Mouse (Mus musculus) lung, postnatal 10 days (tissue): Measurements from ENCODE around the gene Ncl.
"Not testable (repeated sequence)": the region's sequence is repeated elsewhere in the genome, so short reads cannot be mapped to it uniquely, and the experiment has no call there.

ENCODE experiments used
- DNase-seq: peaks from one replicate; pipeline ENCODE4 v3.0.0; 2021

The Ncl gene

DNA sequence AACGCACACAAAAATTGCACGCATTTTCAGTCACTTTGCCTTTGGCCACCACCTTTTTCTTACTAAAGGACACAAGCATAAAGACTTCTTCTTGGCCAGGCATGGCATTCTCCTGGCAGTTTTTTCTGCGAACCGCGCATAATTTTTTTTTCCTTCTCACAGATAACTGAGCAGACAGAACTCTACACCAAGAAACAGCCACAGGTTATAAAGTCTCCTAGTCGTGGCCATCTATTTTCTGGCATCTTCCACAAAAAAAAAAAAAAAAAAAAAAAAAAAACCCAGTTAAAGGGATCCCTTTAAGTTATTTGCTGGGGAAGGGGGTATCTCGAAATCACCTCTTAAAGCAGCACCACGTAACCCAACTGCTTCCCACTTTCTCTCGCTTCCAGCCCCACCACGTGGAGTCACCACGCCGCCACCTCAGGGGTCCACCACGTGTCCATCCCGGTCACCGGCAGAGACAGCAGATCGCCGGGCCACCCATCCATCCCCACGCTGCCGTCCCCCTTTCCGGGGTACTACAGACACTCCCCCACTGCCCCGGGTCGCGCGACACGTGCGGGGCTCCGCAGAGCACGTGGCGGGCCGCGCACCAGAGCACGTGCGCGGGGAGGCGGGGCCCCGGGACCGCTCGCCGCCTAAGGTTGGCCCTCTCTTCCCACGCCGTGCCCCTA lies 833 bp downstream of the Ncl start:
- DNase-seq: no peak

DNA sequence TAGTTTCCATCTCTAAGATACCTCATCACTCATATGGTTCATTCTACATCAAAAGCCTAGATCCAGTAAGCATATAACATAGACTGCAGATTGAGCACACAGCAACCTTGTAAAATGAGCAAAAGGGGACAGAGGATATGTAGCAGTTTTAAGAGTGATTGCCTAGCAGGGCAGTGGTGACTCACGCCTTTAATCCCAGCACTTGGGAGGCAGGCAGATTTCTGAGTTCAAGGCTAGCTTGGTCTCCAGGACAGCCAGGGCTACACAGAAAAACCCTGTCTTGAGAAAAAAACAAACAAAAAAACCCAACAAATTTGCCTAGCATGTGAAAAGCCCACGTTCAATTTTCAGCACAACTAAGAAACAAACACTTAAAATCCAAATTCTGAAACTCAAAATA lies 5.0 kb downstream of the Ncl start:
- DNase-seq: no peak

DNA sequence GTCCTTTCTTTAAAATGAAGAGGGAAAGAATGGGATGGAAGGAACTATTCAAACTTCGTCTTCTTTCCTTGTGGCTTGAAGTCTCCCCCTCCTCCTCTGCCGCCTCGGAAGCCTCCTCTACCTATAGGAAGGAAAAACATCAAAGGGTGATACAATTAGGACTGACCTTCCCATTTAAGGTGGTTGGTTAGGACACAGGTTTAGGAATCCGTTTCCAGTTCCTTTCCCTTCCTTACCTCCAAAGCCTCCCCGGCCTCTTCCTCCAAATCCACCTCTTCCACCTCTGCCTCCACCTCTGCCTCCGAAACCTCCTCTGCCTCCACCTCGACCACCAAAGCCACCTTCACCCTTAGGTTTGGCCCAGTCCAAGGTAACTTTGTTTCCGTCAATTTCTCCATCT lies 8.6 kb downstream of the Ncl start:
- no peak for DNase-seq

DNA sequence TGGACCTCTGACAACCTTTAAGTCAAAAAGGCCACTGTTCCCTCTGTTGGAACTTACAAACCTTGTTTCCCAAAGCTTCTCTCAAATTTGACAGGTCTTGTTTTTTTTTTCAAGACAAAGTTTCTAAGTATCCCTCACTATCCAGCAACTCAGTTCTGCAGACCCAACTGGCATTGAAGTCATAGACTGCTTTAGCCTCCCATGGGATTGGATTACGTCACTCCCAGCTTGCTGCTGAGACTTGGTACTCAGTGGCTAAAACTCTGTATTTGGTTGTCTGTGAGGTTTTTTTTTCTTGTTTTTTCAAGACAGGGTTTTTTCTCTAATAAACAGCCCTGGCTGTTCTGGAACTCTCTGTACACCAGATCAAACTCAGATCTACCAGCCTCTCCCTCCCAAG lies 9.5 kb downstream of the Ncl start:
- no peak for DNase-seq

DNA sequence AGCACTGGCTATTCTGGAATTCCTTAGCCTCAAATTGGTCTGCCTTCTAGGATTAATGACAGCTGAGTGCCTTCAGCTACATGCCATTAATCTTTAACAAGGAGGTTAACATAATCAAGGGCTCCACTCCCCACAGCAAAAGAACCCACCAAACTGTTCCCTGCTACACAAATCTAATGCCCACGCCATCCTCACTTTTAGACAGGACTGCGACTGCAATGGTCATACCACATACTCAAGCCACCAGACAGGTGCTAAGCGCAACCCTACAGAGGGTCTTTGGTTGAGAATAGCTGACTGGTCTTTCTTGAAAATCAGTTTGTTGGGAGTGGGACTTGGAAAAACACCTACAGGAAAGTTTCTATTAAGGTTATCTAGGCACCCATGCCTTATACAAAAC lies 10.0 kb downstream of the Ncl start:
- no peak for DNase-seq

DNA sequence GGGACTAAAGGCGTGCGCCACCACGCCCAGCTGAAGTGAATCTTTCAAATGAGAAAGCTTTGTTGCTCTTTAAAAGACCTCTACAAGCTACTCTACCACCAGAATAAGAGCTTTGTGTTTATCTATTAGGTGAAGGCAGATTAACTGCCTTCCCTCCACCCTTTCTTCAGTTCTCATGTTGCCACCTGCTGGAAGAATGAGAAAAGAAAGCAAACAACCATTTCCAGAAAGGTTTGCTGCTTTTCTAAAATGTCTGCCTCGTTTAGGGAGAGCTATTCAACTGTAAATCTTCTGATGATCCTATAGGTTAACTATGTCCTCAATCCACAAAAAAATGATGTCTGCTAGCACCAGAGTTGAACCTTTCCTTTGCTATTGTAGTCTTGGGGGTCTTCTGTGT lies 10.4 kb downstream of the Ncl start:
- no peak for DNase-seq

DNA sequence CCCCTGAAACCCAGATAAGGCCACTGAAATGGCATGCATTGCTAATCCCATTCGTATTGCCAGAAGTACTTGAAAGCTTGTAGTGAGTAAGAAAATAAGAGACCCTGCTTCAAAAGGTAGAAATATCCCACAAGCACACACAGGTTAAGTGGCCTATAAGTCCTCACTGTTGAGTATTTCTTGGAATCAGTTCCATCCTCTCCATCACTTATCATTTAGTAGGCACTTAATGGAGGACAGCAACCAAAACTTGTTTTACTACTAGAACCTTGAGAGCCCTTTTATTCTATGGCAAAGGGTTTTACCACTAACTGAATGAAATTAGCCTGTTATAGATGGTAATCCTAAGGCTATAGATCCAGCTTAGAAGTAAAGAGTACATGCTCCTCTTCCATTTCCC lies 11.1 kb downstream of the Ncl start:
- DNase-seq: no peak

DNA sequence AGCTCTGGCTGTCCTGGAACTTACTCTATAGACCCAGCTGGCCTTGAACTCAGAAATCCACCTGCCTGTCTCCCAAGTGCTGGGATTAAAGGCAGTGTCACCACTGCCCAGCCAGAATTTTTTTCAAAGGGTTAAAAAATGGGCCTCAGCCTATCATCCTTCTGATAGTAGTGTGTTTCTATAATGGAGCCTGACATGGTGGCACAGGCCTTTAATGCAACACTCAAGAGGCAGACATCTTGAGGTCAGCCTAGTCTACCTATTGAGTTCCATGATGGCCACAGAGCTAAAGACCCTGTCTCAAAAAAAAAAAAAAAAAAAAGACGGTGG lies 11.5 kb downstream of the Ncl start:
- no peak for DNase-seq

DNA sequence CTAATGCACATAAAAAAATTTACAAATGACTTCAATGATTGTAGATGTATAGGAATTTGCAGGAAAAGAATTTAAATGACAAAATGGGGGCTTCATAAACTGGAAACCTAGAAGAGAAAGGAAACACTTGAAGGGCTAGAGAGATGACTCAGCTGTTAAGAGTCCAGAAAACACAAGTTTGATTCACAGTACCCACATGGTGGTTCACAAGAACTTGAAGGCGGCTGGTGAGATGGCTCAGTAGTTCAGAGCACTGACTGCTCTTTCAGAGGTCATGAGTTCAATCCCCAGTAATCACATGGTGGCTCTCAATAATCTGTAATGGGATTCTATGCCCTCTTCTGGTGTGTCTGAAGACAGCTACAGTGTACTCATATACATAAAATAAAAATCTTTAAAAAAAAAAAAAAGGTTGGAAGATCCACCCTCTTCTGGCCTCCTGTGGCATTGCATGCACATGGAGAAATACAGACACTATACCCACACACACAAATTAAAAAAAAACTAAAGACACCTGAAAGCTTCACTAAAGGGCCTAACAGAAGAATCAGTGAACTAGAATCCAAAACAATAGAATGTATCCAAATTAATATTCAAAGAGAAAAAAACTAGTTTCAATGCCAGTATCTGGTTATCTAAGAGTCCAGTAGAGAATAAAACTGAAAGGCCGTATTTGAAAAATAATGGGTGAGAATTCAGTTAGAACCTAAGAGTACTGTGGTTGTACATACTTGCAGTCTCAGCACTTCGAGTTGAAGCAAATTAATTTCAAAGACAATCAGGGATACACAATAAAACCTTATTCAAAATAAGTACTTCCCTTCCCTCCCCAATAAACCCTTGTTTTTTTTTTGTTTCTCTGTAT lies 12.1 kb downstream of the Ncl start:
- DNase-seq: no peak

DNA sequence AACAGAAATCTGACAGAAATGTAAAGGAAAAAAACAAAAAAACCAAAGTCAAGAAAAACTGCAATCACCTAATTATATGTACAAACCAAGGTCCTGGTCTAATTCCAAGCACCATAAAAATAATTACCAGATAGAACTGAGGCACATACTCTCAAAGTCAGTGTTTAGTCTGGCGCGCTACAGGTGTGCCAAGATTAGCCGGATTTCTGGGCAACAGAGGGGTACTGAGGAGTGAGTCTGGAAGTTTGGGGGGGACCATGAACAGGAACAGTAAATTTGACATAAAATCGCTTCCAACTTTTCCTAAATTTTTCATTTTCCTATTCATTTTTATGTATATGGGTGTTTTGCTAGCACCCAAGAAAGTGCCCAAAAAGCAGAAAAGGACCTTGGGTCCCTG lies 13.2 kb downstream of the Ncl start:
- DNase-seq: no peak

DNA sequence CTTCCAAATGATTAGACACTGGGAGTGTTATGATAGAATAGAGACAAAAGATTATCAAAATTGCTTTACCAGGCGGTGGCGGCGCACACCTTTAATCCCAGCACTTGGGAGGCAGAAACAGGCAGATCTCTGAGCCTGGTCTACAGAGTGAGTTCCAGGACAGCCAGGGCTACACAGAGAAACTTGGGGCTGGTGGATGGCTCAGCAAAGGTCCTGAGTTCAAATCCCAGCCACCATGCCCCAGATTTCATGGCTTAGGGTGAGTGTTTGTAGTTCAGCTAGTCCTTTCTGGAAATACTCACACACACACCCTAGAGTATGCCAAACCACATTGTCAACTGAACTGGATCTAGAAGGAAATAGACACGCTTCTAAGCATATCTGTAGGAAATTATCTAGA lies 14.1 kb downstream of the Ncl start:
- no peak for DNase-seq

DNA sequence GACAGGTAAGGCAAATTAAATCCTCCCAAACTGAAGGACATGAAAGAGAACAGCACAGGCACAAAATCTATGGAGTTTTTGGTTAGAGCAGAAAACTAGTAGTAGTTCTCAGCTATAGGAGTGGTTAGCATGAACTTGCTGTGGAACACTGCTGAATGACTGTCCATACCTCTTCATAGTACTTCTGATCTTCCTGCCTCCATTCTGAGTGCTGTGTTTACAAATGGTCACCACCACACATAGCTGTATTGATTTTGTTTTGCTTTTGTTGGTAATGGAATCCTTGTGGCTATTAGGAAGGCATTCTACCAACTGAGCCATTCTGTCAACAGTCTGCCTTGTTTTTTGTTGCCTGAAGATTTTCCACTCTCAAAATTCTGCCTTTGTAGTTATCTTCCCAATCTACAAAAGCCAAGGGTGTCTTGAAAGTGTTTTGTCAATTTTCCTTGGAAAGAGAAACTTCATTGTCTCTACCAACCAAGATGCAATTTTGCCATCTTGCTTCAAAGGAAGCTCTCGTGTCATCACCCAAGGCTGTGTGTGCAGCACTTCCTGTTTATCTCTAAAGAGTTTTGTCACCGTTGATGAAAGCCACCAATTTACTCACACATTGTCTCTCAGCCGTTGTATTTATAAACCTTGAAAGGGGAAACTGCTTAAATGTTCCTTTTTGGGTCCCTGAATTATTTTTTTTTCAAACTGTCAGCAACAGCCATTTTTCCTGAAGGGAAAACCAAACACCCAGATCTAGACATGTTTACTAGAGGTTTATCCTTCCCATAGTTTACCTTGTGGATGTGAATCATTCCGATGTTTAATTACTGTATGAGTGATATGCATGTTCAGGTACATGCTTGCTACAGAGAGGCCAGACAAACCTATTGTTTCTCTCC lies 15.0 kb downstream of the Ncl start:
- peak; percentile 34 for DNase-seq

DNA sequence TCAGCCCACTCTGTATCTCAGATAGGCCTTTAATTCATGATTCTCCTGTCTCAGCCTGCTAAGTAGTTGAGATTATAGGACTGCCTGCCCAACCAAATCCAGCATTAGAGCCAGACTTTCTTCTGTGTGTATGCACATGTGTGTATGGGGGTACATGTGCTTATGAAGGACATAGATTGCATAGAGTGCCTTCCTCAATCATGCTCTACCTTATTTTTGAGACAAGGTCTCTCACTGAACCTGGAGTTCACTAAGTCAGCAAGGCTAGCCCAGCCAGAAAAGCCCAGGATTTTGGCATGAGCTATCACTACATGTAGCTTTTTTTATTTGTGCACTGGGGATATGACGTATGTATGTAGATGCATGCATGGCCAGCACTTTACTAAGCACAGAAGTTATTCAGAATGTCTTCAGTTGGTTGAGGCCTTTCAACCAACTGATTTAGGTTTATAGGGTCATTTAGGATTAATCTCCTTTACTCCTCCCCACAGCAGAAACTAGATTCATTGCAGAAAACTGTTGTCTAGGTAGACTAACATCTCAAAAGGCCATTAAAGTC lies 16.0 kb downstream of the Ncl start:
- no peak for DNase-seq

DNA sequence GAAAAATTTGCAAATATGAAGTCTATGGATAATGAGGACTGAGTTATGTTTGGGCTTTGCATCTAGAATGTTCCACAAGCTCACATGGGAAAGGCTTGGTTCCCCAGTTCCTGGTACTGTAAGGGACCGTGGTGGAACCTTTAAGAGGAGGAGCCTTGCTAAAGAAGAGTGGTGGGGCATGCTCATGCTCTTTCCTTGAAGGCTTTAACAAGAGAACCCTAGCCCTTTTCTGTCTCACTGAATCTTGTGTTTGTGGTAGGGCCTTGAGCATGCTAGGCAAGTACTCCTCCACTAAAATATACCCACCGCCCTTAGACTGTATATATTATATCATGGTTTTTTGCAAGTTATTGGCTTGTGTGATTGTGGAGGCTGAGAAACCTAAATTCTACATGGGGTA lies 16.8 kb downstream of the Ncl start:
- DNase-seq: no peak

DNA sequence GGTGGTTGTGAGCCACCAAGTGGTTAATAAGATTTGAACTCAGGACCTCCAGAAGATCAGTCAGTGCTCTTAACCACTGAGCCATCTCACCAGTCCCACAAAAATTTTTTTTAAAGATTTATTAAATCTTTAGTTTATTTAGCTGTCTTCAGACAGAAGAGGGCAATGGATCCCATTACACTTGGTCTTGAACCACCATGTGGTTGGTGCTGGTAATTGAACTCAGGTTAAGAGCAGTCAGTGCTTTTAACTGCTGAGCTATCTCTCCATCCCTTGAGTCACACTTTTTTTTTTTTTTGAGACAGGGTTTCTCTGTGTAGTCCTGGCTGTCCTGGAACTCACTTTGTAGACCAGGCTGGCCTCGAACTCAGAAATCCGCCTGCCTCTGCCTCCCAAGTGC lies 18.1 kb downstream of the Ncl start:
- not testable (repeated sequence) for DNase-seq

DNA sequence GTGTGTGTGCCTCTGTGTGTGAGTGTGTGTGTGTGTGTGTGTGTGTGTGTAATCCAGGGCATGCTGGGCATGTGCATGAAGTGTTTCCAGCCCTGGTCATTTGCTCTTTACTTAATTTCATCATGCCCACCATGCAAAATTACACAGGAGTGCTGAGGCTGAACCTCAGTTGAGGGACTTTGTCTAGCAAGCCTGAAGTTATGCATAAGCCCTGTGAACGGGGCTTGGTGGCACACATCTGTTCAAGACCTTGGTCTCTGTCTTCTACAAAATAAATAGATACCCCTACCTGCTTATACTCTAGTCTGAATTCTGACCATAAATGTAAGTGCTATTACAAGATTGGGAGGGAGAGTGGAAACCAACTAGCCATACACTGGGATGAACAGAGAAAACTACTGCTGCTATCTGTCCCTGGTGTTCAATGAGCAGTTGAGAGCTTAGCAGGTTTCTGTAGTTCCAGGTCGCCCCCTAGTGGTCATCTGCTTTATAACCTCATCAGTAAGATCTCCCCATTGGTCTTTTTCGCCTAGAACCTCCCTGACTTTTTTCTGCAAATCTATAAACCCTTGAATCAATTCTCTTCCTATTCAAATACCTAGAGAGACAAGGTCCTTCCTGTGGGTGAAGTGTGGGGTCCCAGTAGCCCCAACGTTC lies 19.9 kb downstream of the Ncl start:
- DNase-seq: peak; percentile 89

DNA sequence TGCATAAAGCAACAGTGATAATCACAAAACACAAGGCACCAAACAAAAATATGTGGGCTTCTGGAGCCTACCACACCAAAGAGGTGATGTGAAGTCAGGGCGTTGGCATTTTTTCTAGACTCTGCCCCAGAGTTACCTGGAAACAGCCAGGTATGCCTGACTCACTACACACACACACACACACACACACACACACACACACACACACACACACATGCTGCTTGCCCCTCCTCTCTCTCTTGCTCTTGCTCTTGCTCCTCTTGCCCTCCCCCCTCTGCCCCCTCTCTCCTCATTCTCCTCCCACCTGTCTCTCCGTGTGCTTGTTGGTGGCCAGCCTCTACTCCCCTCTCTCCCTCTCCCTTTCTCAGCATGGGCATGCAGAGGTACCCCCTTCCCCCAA lies 22.9 kb downstream of the Ncl start:
- DNase-seq: no peak

DNA sequence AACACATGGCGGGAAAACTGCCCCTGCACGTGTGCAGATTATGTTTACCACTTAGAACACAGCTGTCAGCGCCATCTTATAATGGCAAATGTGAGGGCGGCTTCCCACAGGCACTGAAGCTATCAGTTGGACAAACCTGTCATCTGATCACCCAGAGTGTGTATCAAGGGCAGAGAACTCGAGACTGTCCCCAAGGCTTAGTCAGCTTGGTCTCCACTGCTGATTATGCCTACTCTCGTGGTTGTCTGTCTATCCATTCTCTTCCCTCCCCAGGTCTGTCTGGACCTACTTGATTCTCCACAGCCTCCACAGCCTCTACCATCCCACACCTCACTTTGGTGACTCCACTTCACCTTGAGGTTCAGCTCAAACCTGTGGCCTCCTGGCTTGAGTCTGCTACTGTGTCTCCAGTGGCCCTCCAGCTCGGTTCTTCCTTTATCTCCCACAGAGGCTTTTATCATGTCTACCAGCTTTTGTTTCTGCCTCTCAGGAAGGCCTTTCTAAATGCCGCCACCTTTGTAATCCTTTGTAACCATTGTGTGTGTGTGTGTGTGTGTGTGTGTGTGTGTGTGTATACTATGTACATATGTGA lies 38.3 kb downstream of the Ncl start:
- DNase-seq: no peak

DNA sequence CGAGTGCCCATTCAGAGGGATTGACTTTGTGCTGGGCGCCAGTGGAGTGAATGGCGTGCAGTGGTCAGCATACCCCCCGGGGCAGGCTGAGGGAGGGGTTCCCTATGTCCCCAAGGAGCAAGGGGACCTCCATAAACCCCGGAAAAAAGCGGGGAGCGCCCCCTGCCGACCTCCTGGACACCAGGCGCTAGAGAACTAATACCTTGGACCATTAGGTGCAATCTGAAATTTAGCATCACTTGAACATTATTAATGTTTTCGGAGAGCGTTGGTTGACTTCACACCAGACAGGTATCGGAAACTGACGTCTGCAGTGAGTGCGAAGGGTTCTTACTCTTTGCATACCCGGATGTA lies 45.5 kb downstream of the Ncl start:
- peak; percentile 38 for DNase-seq

DNA sequence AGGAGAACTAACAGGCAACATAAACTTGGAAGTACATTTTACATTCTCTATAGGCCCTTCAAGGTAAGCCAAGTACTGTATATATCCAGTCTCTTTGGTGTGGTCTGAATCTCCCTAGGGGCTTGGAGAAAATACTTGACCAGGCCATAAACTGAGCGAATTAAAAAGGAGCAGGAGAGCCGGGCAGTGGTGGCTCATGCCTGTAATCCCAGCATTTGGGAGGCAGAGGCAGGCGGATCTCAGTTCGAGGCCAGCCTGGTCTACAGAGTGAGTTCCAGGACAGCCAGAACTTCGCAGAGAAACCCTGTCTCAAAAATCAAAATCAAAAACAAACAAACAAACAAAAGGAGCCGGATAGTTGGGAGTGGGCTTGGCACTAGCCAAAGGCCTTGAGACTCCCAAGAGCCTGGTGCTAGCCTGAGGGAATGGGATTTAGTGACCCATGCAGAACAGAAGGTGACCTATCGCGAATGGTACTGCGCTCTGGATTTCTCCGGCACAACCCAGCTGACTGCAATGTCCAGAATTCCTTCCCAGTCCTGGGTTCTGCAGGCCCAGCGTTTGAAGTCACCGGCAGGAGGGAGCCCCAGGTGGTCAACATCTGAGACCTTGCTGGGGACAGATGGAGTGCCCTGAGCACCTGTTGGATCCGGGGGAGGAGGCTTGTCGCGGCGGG lies 46.0 kb downstream of the Ncl start:
- no peak for DNase-seq

DNA sequence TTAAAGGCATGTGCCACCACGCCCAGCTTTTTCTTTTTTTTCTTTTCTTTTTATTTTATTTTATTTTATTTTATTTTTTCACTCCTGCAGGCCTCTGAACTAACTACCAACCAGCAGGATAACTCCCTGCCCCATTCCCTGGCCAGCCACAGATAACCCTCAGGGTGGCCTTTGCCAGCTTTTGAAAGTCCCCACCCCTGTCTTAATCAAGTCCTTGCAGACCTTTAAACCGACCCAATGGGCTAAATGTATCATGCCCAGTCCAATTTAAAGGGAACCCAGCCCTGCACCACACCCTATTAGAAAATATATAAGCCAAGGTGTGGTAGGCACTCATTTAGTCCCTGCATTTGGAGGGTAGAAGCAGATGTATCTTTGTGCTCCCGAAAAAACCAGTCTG lies 46.9 kb downstream of the Ncl start:
- DNase-seq: no peak

DNA sequence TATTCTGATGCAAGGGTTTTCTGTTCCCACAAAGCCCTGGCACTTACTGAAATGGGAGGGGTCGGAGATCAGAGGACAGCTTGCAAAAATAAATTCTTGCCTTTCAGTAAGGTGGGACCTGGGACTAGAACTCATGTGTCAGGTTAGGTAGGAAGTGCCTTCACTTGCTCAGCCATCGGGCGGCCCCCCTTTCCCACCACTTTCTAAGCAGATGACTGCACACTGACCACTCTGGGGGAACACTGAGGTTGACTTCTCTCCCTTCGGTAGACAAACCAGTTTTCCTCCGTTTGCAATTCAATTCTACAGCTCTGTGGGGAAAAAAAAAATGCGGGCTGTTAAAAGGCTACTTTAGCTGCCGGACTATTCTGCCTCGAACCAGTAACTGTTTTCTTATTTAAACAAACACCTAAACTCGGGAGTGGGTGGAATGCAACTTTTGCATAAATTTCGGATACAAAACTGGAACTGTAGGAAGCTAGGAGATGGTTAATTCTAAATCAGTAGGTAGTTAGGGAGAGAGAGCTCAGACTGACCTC lies 47.7 kb downstream of the Ncl start:
- DNase-seq: no peak
